Mouse (Mus musculus) hindlimb bud, embryonic 11.5 days (tissue): ENCODE results near the gene Sap30l.
"Not testable (repeated sequence)": the region's sequence is repeated elsewhere in the genome, so short reads cannot be mapped to it uniquely, and the experiment has no call there.

Experiments
- DNase-seq: peaks from one replicate; pipeline ENCODE4 v3.0.0-alpha.2; 2012; ENCODE audit warnings: low read depth, low spot score; ENCODE audit errors: extremely low spot score

Sap30l gene

DNA sequence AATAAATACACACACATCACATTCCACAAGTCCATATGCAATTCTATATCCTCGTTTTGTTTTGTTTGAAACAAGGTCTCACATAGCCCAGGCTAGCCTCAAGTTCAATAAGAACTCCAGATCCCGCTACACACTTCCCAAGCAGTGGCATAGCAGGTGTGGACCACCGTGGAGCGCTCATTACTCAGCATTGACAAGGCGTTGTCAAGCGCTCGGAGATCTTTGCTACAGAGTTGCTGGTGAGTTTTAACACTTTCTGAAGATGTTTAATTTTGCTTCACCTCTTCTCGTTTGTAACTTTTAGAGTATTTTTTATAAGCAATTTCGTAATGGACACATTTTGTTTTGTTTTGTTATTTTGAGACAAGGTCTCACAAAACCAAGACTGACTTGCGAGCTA lies 2.0 kb upstream of the Sap30l start:
- DNase-seq = no peak

DNA sequence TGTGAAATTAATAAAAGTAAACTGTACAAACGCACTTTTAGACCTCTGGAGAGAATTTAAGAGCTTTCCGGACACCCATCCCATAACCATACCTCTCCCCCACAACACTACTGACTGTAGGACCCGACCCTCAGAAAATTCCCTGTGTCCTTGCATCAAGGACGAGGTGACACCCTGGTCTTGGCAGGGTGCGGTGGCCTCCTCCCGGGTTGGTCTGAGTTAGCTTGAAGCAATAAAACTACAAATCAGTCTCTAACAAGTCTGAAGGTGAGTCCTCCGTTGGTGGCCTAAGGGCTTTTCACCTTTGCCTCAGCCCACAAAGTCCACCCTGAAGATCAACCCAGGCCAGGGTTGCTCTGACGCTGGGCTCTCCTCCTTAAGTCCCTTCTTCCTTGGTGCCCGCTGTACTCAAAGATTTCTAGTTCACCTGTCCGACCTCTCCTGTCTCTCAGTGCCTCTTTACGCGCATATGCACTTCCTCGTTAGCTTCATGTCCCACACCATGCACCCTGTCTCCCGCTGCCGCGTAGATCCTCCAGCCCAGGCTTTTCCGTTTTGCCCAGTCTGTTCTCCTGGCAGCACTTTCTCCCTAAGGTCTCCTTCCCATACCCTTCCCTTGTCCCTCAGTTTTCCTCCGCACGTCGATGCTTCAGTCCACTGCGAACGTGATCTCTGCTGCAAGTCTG lies 1.0 kb upstream of the Sap30l start:
- DNase-seq = no peak

DNA sequence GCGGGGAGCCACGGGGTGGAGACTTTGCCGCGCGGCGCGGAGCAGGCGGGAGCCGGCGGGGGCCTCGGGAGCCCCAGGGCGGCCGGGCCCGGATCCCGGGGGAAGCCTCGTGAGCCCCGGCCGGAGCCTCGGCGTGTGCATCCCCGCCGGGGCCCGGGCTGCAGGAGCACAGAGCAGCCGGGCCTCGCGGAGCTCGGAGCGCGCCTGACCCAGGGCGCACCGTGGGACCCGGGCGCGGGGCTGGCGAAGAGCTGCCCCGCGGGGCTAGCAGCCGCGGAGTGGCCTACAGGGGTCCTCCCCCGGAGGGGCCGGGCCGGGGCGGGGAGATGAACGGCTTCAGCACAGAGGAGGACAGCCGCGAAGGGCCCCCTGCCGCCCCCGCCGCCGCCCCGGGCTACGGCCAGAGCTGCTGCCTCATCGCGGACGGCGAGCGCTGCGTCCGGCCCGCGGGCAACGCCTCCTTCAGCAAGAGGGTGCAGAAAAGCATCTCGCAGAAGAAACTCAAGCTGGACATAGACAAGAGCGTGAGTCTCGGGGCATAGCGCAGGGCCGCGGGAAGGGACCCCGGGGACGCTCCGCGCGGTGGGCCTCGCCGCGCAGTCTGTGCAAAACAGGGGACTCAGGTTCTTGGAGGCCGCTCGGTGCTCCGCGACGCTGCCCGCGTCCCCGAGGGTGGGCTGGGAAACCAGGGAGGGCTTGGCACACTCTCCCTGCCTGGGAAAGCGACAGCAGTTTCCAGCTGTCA lies 501 bp downstream of the Sap30l start:
- DNase-seq = no peak

DNA sequence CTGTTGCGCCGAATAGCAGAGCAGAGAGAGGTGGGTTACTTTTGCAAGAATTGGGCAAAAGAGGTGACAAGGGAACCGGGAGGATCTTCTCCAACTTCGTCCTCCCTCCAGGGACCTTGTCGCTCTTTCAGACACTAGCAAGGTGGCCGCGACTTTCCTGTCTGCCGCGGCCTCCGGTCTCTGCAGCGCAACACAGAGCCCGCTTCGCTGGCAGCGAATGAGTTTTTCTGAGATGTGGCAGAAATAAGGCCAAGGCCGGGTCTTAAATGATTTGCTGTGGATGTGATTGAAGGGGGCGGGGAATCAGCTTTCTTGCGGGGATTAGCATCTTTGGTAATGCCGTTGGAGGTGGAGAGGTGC lies 1.1 kb downstream of the Sap30l start:
- DNase-seq = no peak

DNA sequence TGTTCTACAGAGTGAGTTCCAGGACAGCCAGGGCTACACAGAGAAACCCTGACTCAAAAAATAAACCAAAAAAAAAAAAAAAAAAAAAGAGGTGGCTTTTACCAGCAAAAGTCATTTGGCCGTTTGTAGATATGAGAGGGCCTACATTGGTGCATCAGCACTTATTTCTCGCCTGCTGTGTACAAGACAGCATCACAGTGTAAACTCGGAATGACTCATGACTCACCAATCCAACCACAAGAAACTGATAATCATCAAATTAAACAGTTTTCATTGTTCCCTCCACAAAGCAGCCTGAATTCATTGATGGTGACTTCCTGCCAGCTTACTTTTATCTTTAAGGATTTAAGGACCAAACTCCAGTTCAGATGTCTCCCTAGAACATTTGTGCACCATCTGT lies 3.6 kb downstream of the Sap30l start:
- no peak for DNase-seq

DNA sequence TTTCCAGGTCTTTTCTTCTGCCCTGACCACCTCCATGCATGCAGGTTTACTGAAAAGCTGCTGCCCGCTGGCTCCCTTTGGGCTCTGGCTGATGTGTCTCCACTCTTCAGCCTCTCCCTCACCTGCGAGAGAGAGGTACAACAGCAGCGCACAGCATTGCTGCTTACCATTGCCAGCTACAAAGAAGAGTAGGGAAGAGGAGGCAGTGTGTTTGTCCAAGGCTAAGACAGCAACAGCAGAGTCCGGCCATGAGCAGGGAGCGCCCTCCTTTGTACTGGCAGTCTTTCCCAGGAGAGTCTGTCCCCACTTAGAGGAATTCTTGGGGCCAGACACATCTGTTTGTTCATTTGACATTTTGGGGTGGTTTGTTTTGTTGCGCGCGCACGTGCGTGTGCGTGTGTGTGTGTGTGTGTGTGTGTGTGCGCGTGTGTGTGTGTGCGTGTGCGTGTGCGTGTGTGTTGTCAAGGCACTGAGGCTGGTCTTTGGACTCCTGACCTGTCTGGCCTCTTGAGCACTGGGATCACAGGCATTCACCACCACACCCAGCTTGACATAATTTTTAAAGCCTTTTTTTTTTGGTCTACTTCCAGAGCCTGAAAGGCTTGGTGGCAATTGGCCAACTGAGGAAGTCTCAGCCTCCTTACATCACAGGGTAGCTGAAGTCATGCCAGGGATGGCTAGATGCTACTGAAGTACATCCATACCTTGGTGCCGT lies 7.7 kb downstream of the Sap30l start:
- DNase-seq = no peak

DNA sequence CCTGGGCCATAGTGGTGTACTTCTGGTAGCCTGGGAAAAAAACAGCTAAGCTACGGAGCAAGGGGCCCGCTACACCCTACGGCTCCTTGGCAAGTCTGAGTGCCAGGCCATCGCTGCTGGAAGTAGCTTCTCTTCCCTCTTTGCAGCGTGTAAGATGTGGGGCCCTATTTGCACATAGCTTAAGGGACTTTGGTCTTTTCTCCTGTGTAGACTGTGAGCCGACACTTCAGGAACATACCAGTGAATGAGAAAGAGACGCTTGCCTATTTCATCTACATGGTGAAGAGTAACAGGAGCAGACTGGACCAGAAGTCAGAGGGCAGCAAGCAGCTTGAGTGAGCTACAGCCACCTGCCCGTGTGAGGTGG lies 8.3 kb downstream of the Sap30l start:
- no peak for DNase-seq

DNA sequence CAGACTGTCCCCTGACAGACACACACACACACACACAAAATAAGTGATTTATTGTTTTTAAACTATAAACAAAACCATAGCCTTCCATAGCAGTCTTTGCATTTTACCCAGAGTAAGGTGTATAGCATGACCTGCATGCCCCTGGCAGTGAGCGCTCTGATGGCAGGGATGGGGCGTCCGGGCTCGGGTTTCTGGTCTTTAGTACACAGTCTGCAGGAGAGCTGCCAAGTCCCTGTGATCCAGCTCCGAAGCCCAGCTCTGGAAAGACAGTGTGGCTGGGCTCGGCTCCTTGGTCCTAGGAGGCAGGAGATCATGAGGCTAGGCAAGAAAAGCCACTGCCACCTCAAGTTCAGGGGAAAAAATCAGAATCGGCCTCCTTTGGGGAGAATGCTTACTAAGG lies 9.6 kb downstream of the Sap30l start:
- DNase-seq = no peak

DNA sequence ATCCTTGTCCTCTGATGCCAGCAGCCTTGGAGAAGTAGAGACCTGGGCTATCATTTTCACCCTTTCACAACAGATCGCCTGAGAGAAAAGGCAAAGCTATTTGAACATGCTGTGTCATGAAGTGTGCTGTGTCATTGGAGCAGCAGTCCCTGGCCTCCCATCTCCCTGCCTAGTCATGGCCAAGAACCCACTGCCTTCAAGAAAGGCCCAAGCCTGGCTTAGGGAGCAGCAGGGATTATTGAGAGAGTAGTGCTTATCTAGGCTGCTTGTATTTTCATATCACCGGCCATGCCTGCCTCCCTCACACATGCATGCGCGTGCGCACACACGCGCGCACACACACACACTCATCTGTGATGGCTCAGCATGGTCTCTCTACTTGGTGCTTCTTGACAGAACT lies 10.8 kb downstream of the Sap30l start:
- no peak for DNase-seq

DNA sequence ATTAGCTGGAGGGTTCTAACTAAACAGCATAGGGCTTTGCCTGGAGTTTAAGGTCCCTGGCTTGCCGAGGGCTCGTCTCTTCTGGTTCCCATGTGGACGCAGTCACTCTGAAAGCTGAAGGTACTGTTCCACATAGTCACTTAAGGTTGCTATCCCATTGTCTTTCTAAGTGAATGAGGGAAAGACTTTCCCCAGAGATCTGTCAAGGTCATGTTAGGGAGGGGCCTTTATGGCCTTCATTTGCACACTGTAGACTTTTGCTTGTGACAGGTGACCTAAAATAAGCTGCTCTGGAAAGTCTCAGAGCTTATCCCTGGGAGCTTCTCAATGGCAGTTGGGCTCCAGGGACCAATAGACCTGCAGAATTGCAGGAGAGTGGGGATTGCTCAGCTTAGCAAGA lies 12.2 kb downstream of the Sap30l start:
- DNase-seq = no peak

DNA sequence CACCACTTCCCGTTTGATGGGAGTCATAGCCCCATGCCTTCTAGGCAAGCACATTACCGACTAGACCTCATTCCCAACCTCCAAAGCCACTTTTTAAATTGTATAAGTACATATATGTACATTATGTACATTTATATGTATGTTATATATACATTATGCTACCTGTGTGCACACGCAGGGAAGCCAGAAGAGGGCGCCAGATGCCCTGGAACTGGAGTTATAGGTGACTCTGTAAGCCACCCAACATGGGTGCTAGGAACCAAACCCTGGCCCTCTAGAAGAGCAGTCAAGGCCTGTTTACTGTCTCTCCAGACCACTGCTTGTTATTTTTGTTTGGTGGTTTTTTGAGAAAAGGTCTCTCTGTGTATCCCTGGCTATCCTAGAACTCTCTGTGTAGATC lies 16.8 kb downstream of the Sap30l start:
- no peak for DNase-seq

DNA sequence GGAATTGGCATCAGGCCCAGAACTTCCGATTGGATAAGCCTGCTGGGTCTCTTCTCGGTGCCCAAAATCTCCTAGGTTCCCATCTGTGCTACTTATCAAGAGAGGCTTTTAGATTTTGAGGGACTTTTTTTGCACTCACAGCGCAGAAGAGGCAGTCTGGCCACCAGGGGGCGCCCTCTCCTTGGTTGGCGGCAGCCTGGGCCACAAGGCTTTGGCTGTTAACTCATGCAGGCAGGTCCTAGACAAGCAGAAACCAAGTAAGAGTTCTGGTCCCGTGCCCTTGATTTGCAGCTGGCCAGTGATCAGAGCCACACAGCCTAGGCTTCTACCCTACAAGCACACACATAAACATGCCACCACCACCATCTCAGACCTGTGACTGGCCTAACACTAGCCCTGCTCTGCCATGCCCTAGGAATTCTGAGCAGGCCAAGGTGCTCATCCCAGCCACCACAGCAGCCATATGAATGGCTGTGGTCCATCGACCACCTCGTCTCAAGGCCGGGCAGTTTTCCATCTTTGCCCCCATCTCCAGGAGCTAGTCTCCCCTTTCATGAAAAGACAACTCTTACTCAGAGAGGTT lies 18.7 kb downstream of the Sap30l start:
- no peak for DNase-seq

DNA sequence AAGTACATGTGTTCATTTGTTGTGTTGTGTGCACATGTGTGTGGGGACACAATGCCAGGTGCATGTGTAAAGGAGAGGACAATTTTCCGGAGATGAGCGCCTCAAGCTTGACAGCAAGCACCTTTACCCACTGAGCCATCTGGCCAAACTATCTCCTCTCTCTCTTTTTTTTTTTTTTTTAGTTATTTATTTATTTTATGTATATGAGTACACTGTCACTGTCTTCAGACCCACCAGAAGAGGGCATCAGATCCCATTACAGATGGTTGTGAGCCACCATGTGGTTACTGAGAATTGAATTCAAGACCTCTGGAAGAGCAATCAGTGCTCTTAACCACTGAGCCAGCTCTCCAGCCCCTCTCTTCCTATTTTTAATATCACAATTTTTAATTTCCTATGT lies 21.7 kb downstream of the Sap30l start:
- not testable (repeated sequence) for DNase-seq

DNA sequence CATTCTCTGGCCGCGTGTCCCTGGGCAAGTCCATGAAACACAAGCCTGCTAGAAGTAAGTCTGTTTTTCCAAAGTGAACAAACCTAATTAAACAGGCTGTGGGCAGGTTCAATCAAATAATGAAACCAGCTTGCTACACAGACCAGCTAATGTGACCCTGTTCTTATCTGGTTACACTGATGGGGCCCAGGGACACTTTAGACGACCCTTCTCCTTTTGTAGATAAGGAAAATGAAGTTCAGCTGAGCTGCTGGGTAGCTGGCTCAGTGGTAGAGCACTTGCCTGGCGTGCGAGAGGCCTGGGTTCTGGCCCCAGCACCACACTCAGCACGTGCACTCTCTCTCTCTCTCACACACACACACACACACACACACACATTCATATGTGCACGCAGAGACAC lies 22.3 kb downstream of the Sap30l start:
- no peak for DNase-seq

DNA sequence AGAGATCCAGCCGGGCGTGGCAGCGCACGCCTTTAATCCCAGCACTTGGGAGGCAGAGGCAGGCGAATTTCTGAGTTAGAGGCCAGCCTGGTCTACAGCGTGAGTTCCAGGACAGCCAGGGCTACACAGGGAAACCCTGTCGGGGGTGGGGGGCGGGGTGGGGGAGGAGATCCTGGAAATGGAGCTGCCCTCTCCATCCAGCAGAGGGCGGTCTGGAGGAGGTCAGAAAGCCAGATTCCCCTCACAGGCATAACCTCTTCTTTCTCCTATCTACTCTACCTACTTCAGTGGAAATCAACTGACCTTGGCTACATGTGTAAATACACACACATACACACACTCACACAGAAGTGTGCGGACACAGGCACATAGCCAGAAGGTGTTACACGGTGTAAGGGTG lies 23.8 kb downstream of the Sap30l start:
- DNase-seq = not testable (repeated sequence)

DNA sequence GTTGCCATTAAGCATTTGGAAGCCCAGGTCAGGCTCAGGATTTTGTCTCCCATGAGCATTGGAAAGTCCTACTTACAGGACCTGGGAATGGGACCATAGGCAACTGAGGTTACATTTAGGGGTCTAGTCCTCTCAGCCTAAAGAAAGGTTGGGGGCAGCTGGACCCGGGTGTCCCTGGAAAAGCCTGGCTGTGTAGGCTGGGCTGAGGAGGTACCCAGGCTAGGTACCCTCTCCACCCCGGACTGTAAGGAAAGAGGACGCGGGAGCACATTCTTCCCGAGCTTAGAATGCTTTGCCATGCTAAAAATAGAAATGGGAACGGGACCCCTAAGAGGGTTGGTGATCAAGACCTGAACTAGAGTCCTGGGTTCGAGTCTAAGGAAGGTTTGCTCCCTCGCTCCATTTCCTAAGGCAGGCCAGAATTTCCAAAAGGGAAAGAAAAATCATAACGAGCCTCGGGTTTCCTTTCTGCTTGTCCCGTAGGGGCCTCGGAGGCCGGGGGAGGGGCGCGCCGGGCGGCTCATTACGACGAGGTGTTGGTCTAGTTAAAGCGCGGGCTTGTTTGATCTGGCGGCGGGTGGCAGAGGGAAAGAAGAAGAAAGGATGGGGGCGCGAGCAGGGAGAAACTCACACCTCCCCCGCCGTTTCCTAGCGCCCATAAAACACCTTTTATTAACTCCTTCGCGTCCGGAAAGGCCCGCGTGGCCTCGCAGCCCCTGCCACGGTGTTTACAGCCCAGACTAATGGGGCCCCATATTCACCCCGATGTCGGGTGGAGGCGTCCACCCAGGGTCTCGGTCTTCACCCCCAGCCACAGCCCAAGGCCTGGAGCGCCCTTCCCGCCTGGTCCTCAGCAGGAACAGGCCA lies 25.8 kb downstream of the Sap30l start:
- no peak for DNase-seq

DNA sequence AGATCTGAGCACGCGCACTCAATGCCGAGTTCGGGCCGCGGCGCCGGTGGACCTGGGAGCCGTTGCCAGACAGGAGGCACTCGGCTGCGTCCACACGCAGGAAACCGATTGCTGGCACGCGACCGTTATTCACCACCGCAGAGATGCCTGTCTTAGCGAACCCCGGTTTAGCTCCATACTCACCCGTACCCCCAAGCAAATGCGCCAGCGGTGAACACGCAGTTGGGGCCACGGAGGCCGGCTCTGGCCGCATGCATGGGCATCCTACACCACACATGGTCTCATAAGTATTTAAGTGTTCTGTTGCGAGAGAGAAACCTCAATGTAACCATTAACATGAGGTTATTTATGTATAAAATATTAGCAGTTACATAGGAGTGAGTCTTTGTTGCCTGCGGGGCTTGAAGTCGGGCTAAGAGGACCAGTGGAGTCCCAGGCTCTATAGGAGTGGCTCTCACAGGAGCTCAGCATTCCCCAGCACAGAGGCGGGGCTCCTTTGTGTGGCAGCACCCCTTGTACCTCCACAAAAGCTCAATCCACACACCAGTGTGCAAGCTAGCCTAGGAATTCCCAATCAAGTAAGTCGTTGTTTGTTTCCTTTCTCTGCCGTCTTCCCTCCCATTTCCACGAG lies 26.6 kb downstream of the Sap30l start:
- DNase-seq = no peak

DNA sequence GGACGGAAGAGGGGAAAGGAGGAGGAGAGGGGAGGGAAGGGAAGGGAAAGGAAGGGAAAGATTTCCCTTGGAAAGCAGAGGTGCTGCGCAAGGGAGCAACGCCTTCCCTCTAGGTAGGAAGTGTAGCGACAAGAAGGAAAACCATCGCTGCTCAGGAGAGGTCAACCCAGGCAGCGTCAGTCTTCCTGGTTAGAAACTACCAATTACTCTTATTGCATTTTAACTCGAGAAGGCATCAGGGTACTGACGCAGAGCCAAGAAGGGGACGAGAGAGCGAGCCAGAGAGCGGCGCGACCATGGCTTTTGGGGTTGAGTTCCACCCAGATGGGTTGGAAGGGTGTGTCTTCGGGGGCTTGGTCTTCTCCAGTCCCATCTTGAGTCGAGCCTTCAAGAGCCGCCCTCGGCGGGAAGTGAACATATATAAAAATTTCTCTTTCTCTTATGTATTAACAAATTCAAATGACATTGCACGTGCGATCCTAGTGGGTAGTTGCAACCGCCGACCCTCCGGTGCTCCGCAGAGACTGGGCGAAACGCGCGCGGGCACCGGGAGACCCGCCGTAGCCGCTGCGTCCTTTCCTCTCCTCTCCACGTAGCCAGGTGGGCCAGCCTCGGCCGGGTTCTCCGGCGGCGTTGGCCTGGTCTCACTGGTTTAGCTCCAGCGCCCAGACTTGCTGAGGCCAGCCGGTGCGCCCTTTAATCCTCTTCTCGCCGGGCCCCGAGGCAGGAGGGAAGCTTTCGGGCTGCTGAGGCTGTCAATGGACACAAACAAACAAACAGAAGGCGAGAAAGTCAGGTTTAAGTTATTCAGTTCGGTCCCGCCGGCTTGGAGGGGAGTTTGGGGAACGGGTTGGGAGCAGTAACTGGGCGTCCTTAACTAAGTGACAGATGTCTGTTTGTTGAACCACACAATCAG lies 27.8 kb downstream of the Sap30l start:
- DNase-seq = no peak
